Mouse (Mus musculus) MEL (cell line): ENCODE measurements around the gene Fgfr2. TPM values are rescaled to one million over a fixed set of nuclear protein-coding genes. Genes with fewer than 3 reads are reported as not detected.

Experiments used
- DNase-seq: peaks from one replicate; pipeline ENCODE4 v3.0.0; 2011; ENCODE audit warnings: low read depth, low spot score
- H3K27ac ChIP-seq: 2 replicates; pipeline ENCODE4 v1.5.1; 2012; ENCODE audit warnings: low read depth, mild to moderate bottlenecking, control low read depth, low read length, moderate library complexity; ENCODE audit not compliant: control insufficient read depth
- H3K27me3 ChIP-seq, 2 experiments: fragments of 150-350 bp in 1 of 2; sonication (generic) in 1 of 2; 2 replicates each; pipeline ENCODE4 v1.6.1; 2012; ENCODE audit warnings: low read length in 2 of 2, mild to moderate bottlenecking in 2 of 2, improper control_type of control experiment in 1 of 2, moderate library complexity in 1 of 2; ENCODE audit not compliant: insufficient read depth in 2 of 2, control insufficient read depth in 1 of 2
- H3K36me3 ChIP-seq, 2 experiments: 2 replicates each; pipeline ENCODE4 v1.6.1; 2012 to 2014; ENCODE audit warnings: low read length in 2 of 2, improper control_type of control experiment in 1 of 2, inconsistent platforms in 1 of 2, mild to moderate bottlenecking in 1 of 2; ENCODE audit not compliant: insufficient read depth in 2 of 2, control insufficient read depth in 1 of 2
- H3K4me1 ChIP-seq, 2 experiments: fragments of 150-350 bp in 1 of 2; sonication (generic) in 1 of 2; 2 replicates each; pipeline ENCODE4 v1.6.1; 2012; ENCODE audit warnings: low read length in 2 of 2, improper control_type of control experiment in 1 of 2, mild to moderate bottlenecking in 1 of 2; ENCODE audit not compliant: insufficient read depth in 2 of 2, control insufficient read depth in 1 of 2
- H3K4me3 ChIP-seq, 2 experiments: fragments of 150-350 bp in 1 of 2; sonication (generic) in 1 of 2; 2 replicates each; pipeline ENCODE4 v1.5.1; 2012; ENCODE audit warnings: low read depth in 2 of 2, low read length in 2 of 2, mild to moderate bottlenecking in 2 of 2, moderate library complexity in 2 of 2, control low read depth in 1 of 2, improper control_type of control experiment in 1 of 2; ENCODE audit not compliant: control insufficient read depth in 1 of 2, insufficient read depth in 1 of 2
- H3K79me2 ChIP-seq: 2 replicates; pipeline ENCODE4 v1.6.1; 2012; ENCODE audit warnings: mild to moderate bottlenecking, low read length, moderate library complexity; ENCODE audit not compliant: control insufficient read depth, poor library complexity, insufficient read depth
- H3K9ac ChIP-seq: 2 replicates; pipeline ENCODE4 v1.6.1; 2012; ENCODE audit warnings: low read depth, mild to moderate bottlenecking, control low read depth, low read length, moderate library complexity; ENCODE audit not compliant: control insufficient read depth, poor library complexity, severe bottlenecking
- H3K9me3 ChIP-seq: fragments of 150-350 bp; sonication (generic); replicated peaks from 2 replicates; pipeline ENCODE4 v1.6.1; 2012; ENCODE audit warnings: mild to moderate bottlenecking, low read length, improper control_type of control experiment, moderate library complexity; ENCODE audit not compliant: insufficient read depth
- CHD1 ChIP-seq: IDR thresholded peaks from 2 replicates; pipeline ENCODE4 v1.6.1; 2012; ENCODE audit warnings: low read depth, mild to moderate bottlenecking, inconsistent platforms, low read length, improper control_type of control experiment
- CHD2 ChIP-seq: IDR thresholded peaks from 2 replicates; pipeline ENCODE4 v1.6.1; 2011; ENCODE audit warnings: low read length, improper control_type of control experiment
- CTCF ChIP-seq, 3 experiments: IDR thresholded peaks in 2 of 3; conservative IDR thresholded peaks in 1 of 3; 2 replicates each; pipeline ENCODE4 v1.5.1; 2011 to 2012; ENCODE audit warnings: low read length in 3 of 3, low read depth in 2 of 3, mild to moderate bottlenecking in 2 of 3, improper control_type of control experiment in 1 of 3, inconsistent platforms in 1 of 3, mixed read lengths in 1 of 3, moderate library complexity in 1 of 3; ENCODE audit not compliant: control insufficient read depth in 1 of 3, insufficient read depth in 1 of 3, poor library complexity in 1 of 3, severe bottlenecking in 1 of 3
- ELF1 ChIP-seq: IDR thresholded peaks from 2 replicates; pipeline ENCODE4 v1.6.1; 2014; ENCODE audit warnings: low read depth, mild to moderate bottlenecking, inconsistent platforms, low read length, improper control_type of control experiment, moderate library complexity
- EP300 ChIP-seq, 2 experiments: IDR thresholded peaks; 2 replicates each; pipeline ENCODE4 v1.6.1; 2011; ENCODE audit warnings: improper control_type of control experiment in 2 of 2, low read length in 2 of 2, low read depth in 1 of 2, mild to moderate bottlenecking in 1 of 2
- ETS1 ChIP-seq: IDR thresholded peaks from 2 replicates; pipeline ENCODE4 v1.6.1; 2012; ENCODE audit warnings: low read depth, mild to moderate bottlenecking, inconsistent platforms, low read length, improper control_type of control experiment, moderate library complexity
- GATA1 ChIP-seq: IDR thresholded peaks from 2 replicates; pipeline ENCODE4 v1.6.1; 2011; ENCODE audit warnings: low read depth, low read length, improper control_type of control experiment
- KAT2A ChIP-seq: conservative IDR thresholded peaks from 2 replicates; pipeline ENCODE4 v1.6.1; 2012; ENCODE audit warnings: low read depth, low read length, improper control_type of control experiment, inconsistent platforms
- MAFK ChIP-seq: IDR thresholded peaks from 2 replicates; pipeline ENCODE4 v1.6.1; 2011; ENCODE audit warnings: low read depth, mild to moderate bottlenecking, low read length, improper control_type of control experiment, borderline replicate concordance
- MEF2A ChIP-seq: IDR thresholded peaks from 2 replicates; pipeline ENCODE4 v1.6.1; 2014; ENCODE audit warnings: low read depth, mild to moderate bottlenecking, inconsistent platforms, low read length, improper control_type of control experiment; ENCODE audit not compliant: poor library complexity, insufficient replicate concordance, severe bottlenecking; ENCODE audit errors: extremely low read depth
- MXI1 ChIP-seq: IDR thresholded peaks from 2 replicates; pipeline ENCODE4 v1.6.1; 2011; ENCODE audit warnings: mild to moderate bottlenecking, low read depth, low read length, improper control_type of control experiment
- MYC ChIP-seq: IDR thresholded peaks from 2 replicates; pipeline ENCODE4 v1.6.1; 2011; ENCODE audit warnings: low read depth, mild to moderate bottlenecking, low read length, improper control_type of control experiment, moderate library complexity
- POLR2A ChIP-seq, 2 experiments: IDR thresholded peaks; 2 replicates each; pipeline ENCODE4 v1.6.1; 2011 to 2012; ENCODE audit warnings: low read length in 2 of 2, mild to moderate bottlenecking in 2 of 2, control low read depth in 1 of 2, improper control_type of control experiment in 1 of 2, low read depth in 1 of 2, moderate library complexity in 1 of 2; ENCODE audit not compliant: control insufficient read depth in 1 of 2, insufficient read depth in 1 of 2, poor library complexity in 1 of 2
- RCOR1 ChIP-seq: IDR thresholded peaks from 2 replicates; pipeline ENCODE4 v1.6.1; 2012; ENCODE audit warnings: low read depth, mild to moderate bottlenecking, inconsistent platforms, low read length, improper control_type of control experiment
- SIN3A ChIP-seq: IDR thresholded peaks from 2 replicates; pipeline ENCODE4 v1.6.1; 2012; ENCODE audit warnings: low read length, improper control_type of control experiment, inconsistent platforms
- TAL1 ChIP-seq: IDR thresholded peaks from 2 replicates; pipeline ENCODE4 v1.6.1; 2012; ENCODE audit warnings: mild to moderate bottlenecking, inconsistent platforms, low read length, moderate library complexity, mixed read lengths
- TCF12 ChIP-seq: IDR thresholded peaks from 2 replicates; pipeline ENCODE4 v1.6.1; 2014; ENCODE audit warnings: low read depth, mild to moderate bottlenecking, inconsistent platforms, low read length, improper control_type of control experiment, moderate library complexity
- UBTF ChIP-seq: IDR thresholded peaks from 2 replicates; pipeline ENCODE4 v1.6.1; 2012; ENCODE audit warnings: low read depth, mild to moderate bottlenecking, inconsistent platforms, low read length, improper control_type of control experiment, moderate library complexity, borderline replicate concordance; ENCODE audit not compliant: insufficient read depth
- USF2 ChIP-seq, 2 experiments: IDR thresholded peaks; 2 replicates each; pipeline ENCODE4 v1.6.1; 2011 to 2012; ENCODE audit warnings: improper control_type of control experiment in 2 of 2, low read length in 2 of 2, borderline replicate concordance in 1 of 2, inconsistent platforms in 1 of 2, low read depth in 1 of 2, mild to moderate bottlenecking in 1 of 2; ENCODE audit not compliant: insufficient read depth in 1 of 2
- ZKSCAN1 ChIP-seq: IDR thresholded peaks from 2 replicates; pipeline ENCODE4 v1.6.1; 2012; ENCODE audit warnings: low read depth, mild to moderate bottlenecking, inconsistent platforms, low read length, improper control_type of control experiment, moderate library complexity
- ZMIZ1 ChIP-seq: IDR thresholded peaks from 2 replicates; pipeline ENCODE4 v1.6.1; 2012; ENCODE audit warnings: low read depth, mild to moderate bottlenecking, inconsistent platforms, low read length, improper control_type of control experiment, moderate library complexity
- ZNF384 ChIP-seq: IDR thresholded peaks from 2 replicates; pipeline ENCODE4 v1.6.1; 2012; ENCODE audit warnings: low read depth, mild to moderate bottlenecking, inconsistent platforms, low read length, improper control_type of control experiment
- polyA plus RNA-seq, 2 experiments: library from polyadenylated mRNA; stranded (reverse) in 1 of 2; unstranded in 1 of 2; fragments of >175 nt in 1 of 2; fragments of >200 nt in 1 of 2; gene quantifications; 2 replicates each; pipeline versions ENCODE4 v1.2.1 to v1.2.4; 2012; ENCODE audit warnings: low replicate concordance in 2 of 2, low read depth in 1 of 2; ENCODE audit not compliant: insufficient read length in 2 of 2, insufficient read depth in 1 of 2, missing spikeins in 1 of 2
- total RNA-seq: library from RNA; depleted of rRNA; stranded (reverse); fragments of 300-350 nt; gene quantifications from 2 replicates; pipeline ENCODE4 v1.2.3, GENCODE M21; 2012

The Fgfr2 gene
- total and polyA plus RNA-seq, 3 experiments, result not detected

DNA sequence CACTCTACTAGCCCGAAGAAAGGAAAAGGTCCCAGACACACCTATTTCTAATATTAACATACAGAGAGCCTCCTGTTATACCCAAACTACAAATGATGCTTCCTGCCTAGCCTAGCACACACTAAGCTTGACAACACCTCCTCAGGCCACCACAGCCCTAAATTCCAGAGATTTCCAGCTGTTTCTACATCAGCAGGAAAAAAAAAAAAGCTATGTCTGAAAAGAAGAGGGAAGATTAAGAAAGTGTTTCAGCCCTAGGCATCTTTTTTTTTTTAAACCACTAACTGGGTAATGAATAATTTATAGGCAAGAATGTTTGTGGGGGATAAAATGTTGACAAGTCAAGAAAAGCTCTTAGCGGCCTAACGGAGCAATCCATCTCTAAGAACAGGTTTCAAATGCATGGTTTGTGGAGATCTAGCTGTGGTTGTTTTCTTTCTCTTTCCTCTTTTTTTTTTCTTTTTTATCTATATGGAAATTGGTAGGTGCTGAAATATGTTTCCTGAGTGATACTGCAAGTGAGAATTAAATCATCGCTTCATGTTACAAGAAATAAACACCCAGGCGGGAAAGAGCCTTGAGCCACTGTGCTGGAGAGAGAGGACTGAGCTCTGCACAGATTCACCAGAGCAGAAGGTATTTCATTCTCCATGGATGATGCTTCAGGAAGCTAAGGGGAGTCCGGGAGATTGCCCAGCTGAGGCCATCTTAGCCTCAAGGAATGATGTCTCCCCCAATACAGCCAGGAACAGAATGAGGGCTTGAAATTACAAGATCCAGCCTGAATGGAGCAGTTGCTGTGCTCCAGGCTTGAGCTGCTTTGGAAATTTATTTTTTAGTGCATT is 673.0 kb downstream of the Fgfr2 start:
- Histone ChIP-seq H3K27me3 (no peaks in the 10 kb centered on the region), H3K4me3 (no peak overlapping the region), H3K9me3 (no peaks in the 10 kb centered on the region), H3K27ac (no peak overlapping the region), H3K9ac (no peak overlapping the region), H3K79me2 (no peaks in the 10 kb centered on the region), H3K36me3 (no peaks in the 10 kb centered on the region; a peak in 1 of 4 replicates), H3K4me1 (peaks cover 2 to 7% of the 10 kb centered on the region in 2 experiments; a peak in 3 of 4 replicates)
- no peak for TF ChIP-seq CTCF (IDR thresholded peaks at IDR 0.05 in 2 of 3, conservative IDR thresholded peaks at IDR 0.05 in 1 of 3; ENCODE audit: control insufficient read depth in 1 of 3, insufficient read depth in 1 of 3, low read depth in 2 of 3, low read length in 3 of 3, poor library complexity in 1 of 3, severe bottlenecking in 1 of 3)
- peak; percentile 86 for TF ChIP-seq RCOR1
- no peak for TF ChIP-seq MAFK
- TF ChIP-seq EP300 (IDR thresholded peaks at IDR 0.05; ENCODE audit: low read depth in 1 of 2, low read length in 2 of 2), result peak; percentile 83 to 90
- 0 out of 2 replicates have a peak, but pooled peaks have one; percentile 53 for TF ChIP-seq MYC
- peak; percentile 89 for TF ChIP-seq GATA1
- TF ChIP-seq CHD1, result no peak
- TF ChIP-seq ZNF384, result peak; percentile 93
- no peak for TF ChIP-seq CHD2
- peak; percentile 65 for TF ChIP-seq TAL1
- peak; percentile 66; the same call in 1 of the 2 replicates for TF ChIP-seq ETS1
- TF ChIP-seq POLR2A (IDR thresholded peaks at IDR 0.05; ENCODE audit: control insufficient read depth in 1 of 2, insufficient read depth in 1 of 2, low read depth in 1 of 2, low read length in 2 of 2, poor library complexity in 1 of 2), result no peak
- TF ChIP-seq USF2 (IDR thresholded peaks at IDR 0.05; ENCODE audit: borderline replicate concordance in 1 of 2, insufficient read depth in 1 of 2, low read depth in 1 of 2, low read length in 2 of 2), result no peak
- peak; percentile 91 for TF ChIP-seq TCF12
- DNase-seq, result peak; percentile 73

DNA sequence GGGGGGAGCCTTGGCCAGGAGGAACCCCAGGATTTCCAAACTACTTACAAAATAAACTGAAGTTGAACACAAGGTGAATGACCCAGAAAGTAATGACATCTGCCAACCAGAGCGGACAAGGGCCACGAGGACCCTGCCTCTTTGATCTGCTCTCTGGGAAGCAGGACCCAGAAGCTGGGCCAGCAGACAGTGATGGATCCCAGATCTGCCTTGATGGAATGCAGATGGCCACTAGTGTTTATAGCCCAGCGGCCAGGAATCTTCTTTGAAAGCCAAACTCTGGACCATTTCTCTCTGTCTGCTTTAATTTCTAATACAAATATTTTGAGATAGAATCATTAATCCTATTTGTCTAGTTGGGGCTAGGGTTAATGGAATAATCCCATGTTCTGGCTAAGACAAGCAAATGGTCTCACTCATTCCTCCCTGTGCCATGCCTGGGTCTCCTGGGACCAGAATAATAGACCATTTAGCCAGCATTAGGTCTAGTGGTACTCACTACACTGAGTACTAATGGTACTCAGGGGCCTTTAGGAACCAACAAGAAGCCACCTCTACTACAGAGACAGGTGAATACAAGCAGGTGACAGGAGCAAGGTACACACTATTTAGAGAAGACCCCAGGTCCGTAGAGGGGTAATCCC is 674.5 kb downstream of the Fgfr2 start:
- no peaks in the 10 kb centered on the region for H3K9me3 ChIP-seq
- H3K27ac ChIP-seq, result no peak overlapping the region
- no peaks in the 10 kb centered on the region for H3K79me2 ChIP-seq
- H3K27me3 ChIP-seq, result no peaks in the 10 kb centered on the region
- peaks cover 2 to 7% of the 10 kb centered on the region in 2 experiments; a peak in 3 of 4 replicates for H3K4me1 ChIP-seq
- DNase-seq, result no peak
- TF ChIP-seq UBTF, result no peak
- no peak for TF ChIP-seq ZMIZ1
- no peak for TF ChIP-seq ZKSCAN1
- no peak for TF ChIP-seq EP300 (IDR thresholded peaks at IDR 0.05; ENCODE audit: low read depth in 1 of 2, low read length in 2 of 2)
- no peak for TF ChIP-seq USF2 (IDR thresholded peaks at IDR 0.05; ENCODE audit: borderline replicate concordance in 1 of 2, insufficient read depth in 1 of 2, low read depth in 1 of 2, low read length in 2 of 2)
- TF ChIP-seq KAT2A, result no peak
- TF ChIP-seq SIN3A, result no peak
- TF ChIP-seq MEF2A, result no peak
- TF ChIP-seq GATA1, result no peak
- no peak for TF ChIP-seq ELF1
- TF ChIP-seq MXI1, result no peak
- no peak for TF ChIP-seq CHD1
- H3K36me3 ChIP-seq, result no peaks in the 10 kb centered on the region; a peak in 1 of 4 replicates
- no peak overlapping the region for H3K9ac ChIP-seq
- no peak overlapping the region for H3K4me3 ChIP-seq
